Mouse (Mus musculus): ENCODE results near the gene Smurf2.
A peak's percentile ranks its signal among the peaks of the same experiment; 100 is the strongest.

The Smurf2 gene

GRCm38 (mm10) chr11:106907253-106907652 lies 13.3 kb downstream of the Smurf2 start:
- DNase-seq (ENCODE audit: low spot score in 2 of 2): no peak

GRCm38 (mm10) chr11:106905707-106906106 lies 14.8 kb downstream of the Smurf2 start:
- DNase-seq (ENCODE audit: low spot score in 2 of 2): no peak

- DNase-seq (ENCODE audit: low spot score in 2 of 2): no peak
Observed at GRCm38 (mm10) chr11:106899804-106900203, 20.7 kb downstream of the Smurf2 start.

- no peak for DNase-seq (ENCODE audit: low spot score in 2 of 2)
Observed at GRCm38 (mm10) chr11:106896561-106897168, 23.9 kb downstream of the Smurf2 start.

- no peak for DNase-seq (ENCODE audit: low spot score in 2 of 2)
Observed at GRCm38 (mm10) chr11:106883656-106884055, 36.9 kb downstream of the Smurf2 start.

GRCm38 (mm10) chr11:106872650-106873049 lies 47.9 kb downstream of the Smurf2 start:
- DNase-seq (ENCODE audit: low spot score in 2 of 2): no peak

GRCm38 (mm10) chr11:106851438-106851837 lies 69.1 kb downstream of the Smurf2 start:
- no peak for DNase-seq (ENCODE audit: low spot score in 2 of 2)

GRCm38 (mm10) chr11:106842002-106842401 lies 78.5 kb downstream of the Smurf2 start:
- no peak for DNase-seq (ENCODE audit: low spot score in 2 of 2)

GRCm38 (mm10) chr11:106828079-106828478 lies 92.4 kb downstream of the Smurf2 start:
- DNase-seq (ENCODE audit: low spot score in 2 of 2): no peak

GRCm38 (mm10) chr11:106824403-106824802 lies 96.1 kb downstream of the Smurf2 start:
- no peak for DNase-seq (ENCODE audit: low spot score in 2 of 2)

- DNase-seq (ENCODE audit: low spot score in 2 of 2): no peak
Observed at GRCm38 (mm10) chr11:106823741-106824140, 96.8 kb downstream of the Smurf2 start.

- no peak for DNase-seq (ENCODE audit: low spot score in 2 of 2)
Observed at GRCm38 (mm10) chr11:106822911-106823310, 97.6 kb downstream of the Smurf2 start.

- DNase-seq (ENCODE audit: low spot score in 2 of 2): no peak
Observed at GRCm38 (mm10) chr11:106822491-106822890, 98.0 kb downstream of the Smurf2 start.

- DNase-seq (ENCODE audit: low spot score in 2 of 2): no peak
Observed at GRCm38 (mm10) chr11:106821397-106821796, 99.1 kb downstream of the Smurf2 start.

GRCm38 (mm10) chr11:106820972-106821371 lies 99.5 kb downstream of the Smurf2 start:
- DNase-seq (ENCODE audit: low spot score in 2 of 2): peak in 1 of 2 experiments; percentile 38

- no peak for DNase-seq (ENCODE audit: low spot score in 2 of 2)
Observed at GRCm38 (mm10) chr11:106820252-106820651, 100.3 kb downstream of the Smurf2 start.

- no peak for DNase-seq (ENCODE audit: low spot score in 2 of 2)
Observed at GRCm38 (mm10) chr11:106819595-106819994, 100.9 kb downstream of the Smurf2 start.

- no peak for DNase-seq (ENCODE audit: low spot score in 2 of 2)
Observed at GRCm38 (mm10) chr11:106818341-106818740, 102.2 kb downstream of the Smurf2 start.

- no peak for DNase-seq (ENCODE audit: low spot score in 2 of 2)
Observed at GRCm38 (mm10) chr11:106817808-106818207, 102.7 kb downstream of the Smurf2 start.

- DNase-seq (ENCODE audit: low spot score in 2 of 2): no peak
Observed at GRCm38 (mm10) chr11:106817156-106817555, 103.4 kb downstream of the Smurf2 start.

- no peak for DNase-seq (ENCODE audit: low spot score in 2 of 2)
Observed at GRCm38 (mm10) chr11:106816316-106816715, 104.2 kb downstream of the Smurf2 start.

GRCm38 (mm10) chr11:106815761-106816160 lies 104.8 kb downstream of the Smurf2 start:
- DNase-seq (ENCODE audit: low spot score in 2 of 2): no peak

GRCm38 (mm10) chr11:106815331-106815730 lies 105.2 kb downstream of the Smurf2 start:
- DNase-seq (ENCODE audit: low spot score in 2 of 2): no peak

Measured in frontal cortex, postnatal 10 days (tissue).